23 mouse cellular contexts compared by ENCODE assay signal in genomic region chr14:118980890-118981289, GRCm38 (mm10). TPM values are rescaled to one million over a fixed set of nuclear protein-coding genes. Genes with fewer than 3 reads are reported as not detected.
DNase-seq lines count a peak whose midpoint lies in the region; ATAC-seq and TF ChIP-seq lines count a peak whose summit lies in the region.
"Had no signal": no experiment of that assay in that cellular context is flagged by ENCODE, and none has a peak within 500 bp of the region (broad histone marks: within the 10 kb centered on the region; RNA-seq: fewer than 3 reads in every experiment).

No protein-coding gene starts in this region.

- H3K4me3 ChIP-seq in liver, embryonic 13.5 days (replicated peaks): no peak overlapping the region
- no peak overlapping the region for H3K4me3 ChIP-seq in liver, embryonic 11.5 days (ENCODE audit: low read depth, low read length)
- no peak overlapping the region for H3K4me3 ChIP-seq in thymus, adult 2 months (ENCODE audit: control insufficient read depth, insufficient read depth, low read length)
- H3K4me3 ChIP-seq: embryonic facial prominence, embryonic 15.5 days; erythroblast, embryonic 14.5 days; forebrain, embryonic 15.5 days; heart, embryonic 15.5 days; hindbrain, embryonic 15.5 days had no signal

- peaks cover 40% of the 10 kb centered on the region for H3K36me3 ChIP-seq in liver, embryonic 13.5 days
- peaks cover 17% of the 10 kb centered on the region for H3K36me3 ChIP-seq in liver, embryonic 11.5 days (ENCODE audit: control insufficient read depth, insufficient read depth, low read length)
- H3K36me3 ChIP-seq in thymus, adult 2 months (ENCODE audit: control insufficient read depth, insufficient read depth, low read length): peaks cover 44% of the 10 kb centered on the region

- ATAC-seq in liver, embryonic 13.5 days (ENCODE audit: low read depth): 0 out of 2 replicates have a peak, but pooled peaks have one; percentile 41
- ATAC-seq in liver, embryonic 11.5 days (replicated peaks; ENCODE audit: low FRiP score): no peak
- ATAC-seq in megakaryocyte progenitor cell, adult 5-6 weeks (replicated peaks; ENCODE audit: poor library complexity): peak; percentile 45
- ATAC-seq: forebrain, embryonic 15.5 days; Patski had no signal

- no peak overlapping the region for H3K27ac ChIP-seq in liver, embryonic 13.5 days
- no peak overlapping the region for H3K27ac ChIP-seq in liver, embryonic 11.5 days (ENCODE audit: low read depth, low read length)
- H3K27ac ChIP-seq in thymus, adult 2 months (ENCODE audit: control insufficient read depth, insufficient read depth, low read length): peak overlapping the region; percentile 89
- H3K27ac ChIP-seq: embryonic facial prominence, embryonic 15.5 days; forebrain, embryonic 15.5 days; heart, embryonic 15.5 days; hindbrain, embryonic 15.5 days had no signal

- peaks cover 14% of the 10 kb centered on the region for H3K4me1 ChIP-seq in liver, embryonic 13.5 days (replicated peaks)
- 0 out of 2 replicates have a peak, but pooled peaks cover 4% of the 10 kb centered on the region for H3K4me1 ChIP-seq in liver, embryonic 11.5 days (replicated peaks; ENCODE audit: control insufficient read depth, insufficient read depth, low read length)
- peaks cover 32% of the 10 kb centered on the region for H3K4me1 ChIP-seq in thymus, adult 2 months (replicated peaks; ENCODE audit: control insufficient read depth, insufficient read depth, low read length)
- H3K4me1 ChIP-seq: embryonic facial prominence, embryonic 15.5 days; forebrain, embryonic 15.5 days; heart, embryonic 15.5 days; hindbrain, embryonic 15.5 days had no signal

- no peak overlapping the region for H3K9ac ChIP-seq in liver, embryonic 13.5 days
- H3K9ac ChIP-seq in liver, embryonic 11.5 days (ENCODE audit: low read depth, low read length): no peak overlapping the region
- H3K9ac ChIP-seq: embryonic facial prominence, embryonic 15.5 days; forebrain, embryonic 15.5 days; heart, embryonic 15.5 days; hindbrain, embryonic 15.5 days had no signal

- no peak for TF ChIP-seq CTCF in thymus, adult 2 months (IDR thresholded peaks at IDR 0.05; ENCODE audit: borderline replicate concordance, control insufficient read depth, extremely low read depth, insufficient read depth, low read length, poor library complexity)

- H3K27me3 ChIP-seq in liver, embryonic 13.5 days: no peaks in the 10 kb centered on the region
- no peaks in the 10 kb centered on the region for H3K27me3 ChIP-seq in liver, embryonic 11.5 days (replicated peaks; ENCODE audit: control insufficient read depth, insufficient read depth, low read length)
- no peaks in the 10 kb centered on the region for H3K27me3 ChIP-seq in thymus, adult 2 months (ENCODE audit: control insufficient read depth, insufficient read depth, low read length)
- H3K27me3 ChIP-seq: CH12.LX; embryonic facial prominence, embryonic 15.5 days; forebrain, embryonic 15.5 days; heart, embryonic 15.5 days; hindbrain, embryonic 15.5 days; Patski had no signal

- H3K4me2 ChIP-seq in liver, embryonic 13.5 days: no peak overlapping the region
- no peak overlapping the region for H3K4me2 ChIP-seq in liver, embryonic 11.5 days
- H3K4me2 ChIP-seq: embryonic facial prominence, embryonic 15.5 days; forebrain, embryonic 15.5 days; heart, embryonic 11.5 days; heart, embryonic 15.5 days; hindbrain, embryonic 15.5 days had no signal

- no peak for DNase-seq in liver, embryonic 13.5 days
- no peak for DNase-seq in liver, embryonic 11.5 days (ENCODE audit: low spot score)
- DNase-seq in thymus, adult 2 months: peak; percentile 10
- DNase-seq in thymus, postnatal 0 days (ENCODE audit: low spot score): no peak
- DNase-seq in embryo, embryonic 10 days (ENCODE audit: low spot score): no peak
- no peak for DNase-seq in adrenal gland, adult 18-20 months (ENCODE audit: low spot score in 2 of 2)
- DNase-seq: adrenal gland, adult 2 months; adrenal gland, postnatal 25 days; cerebellum, adult 18-20 months; cerebellum, adult 9-11 months; cerebellum, postnatal 36 days; embryo, embryonic 11 days; gastrocnemius, postnatal 36 days; heart, adult 18-20 months had no signal

- 42% methylated on average over 8 of the region's 8 CpGs for WGBS in liver, embryonic 13.5 days (ENCODE audit: insufficient replicate concordance)
- WGBS in liver, embryonic 11.5 days: 72% methylated on average over 8 of the region's 8 CpGs
- 95% methylated on average over 8 of the region's 8 CpGs for WGBS in thymus, adult 2 months

- TF ChIP-seq POLR2A in thymus, adult 2 months (IDR thresholded peaks at IDR 0.05; ENCODE audit: control insufficient read depth, extremely low read depth, insufficient read depth, low read length, poor library complexity): no peak

- no peaks in the 10 kb centered on the region for H3K9me3 ChIP-seq in liver, embryonic 13.5 days (replicated peaks)
- no peaks in the 10 kb centered on the region for H3K9me3 ChIP-seq in liver, embryonic 11.5 days (ENCODE audit: control insufficient read depth, low read length)
- H3K9me3 ChIP-seq: embryonic facial prominence, embryonic 15.5 days; forebrain, embryonic 15.5 days; heart, embryonic 15.5 days; hindbrain, embryonic 15.5 days had no signal

RNA-seq across cellular contexts. Expression of gene Dnajc3, which starts 43.1 kb away (rescaled TPM):
- 29.3 and 36.6 TPM in 2 replicates for polyA plus RNA-seq in liver, embryonic 13.5 days (2015; fragmentation: Nextera tagmentation; extraction: Ambion mirVana)
- polyA plus RNA-seq in liver, embryonic 11.5 days (2014; fragmentation: Nextera tagmentation; extraction: Ambion mirVana): 53.7 and 54.7 TPM in 2 replicates
- 29.8 and 31.8 TPM in 2 replicates for polyA plus RNA-seq in thymus, adult 2 months (2012; rRNA removed)
- polyA plus RNA-seq in thymus, postnatal 0 days (2015; fragmentation: Nextera tagmentation; extraction: Ambion mirVana): 70.1 and 70.8 TPM in 2 replicates
- 69.2 and 72.5 TPM in 2 replicates for total RNA-seq in megakaryocyte progenitor cell, adult 5-6 weeks (2015)
- total RNA-seq in megakaryocyte progenitor cell, adult 5-6 weeks (2017): 116 and 124 TPM in 2 replicates
- total RNA-seq in adrenal gland, adult 18-20 months (2021): 10 to 100 TPM; 62.9 to 67.4 TPM

RNA-seq across cellular contexts. Expression of gene Dzip1, which starts 55.6 kb away (rescaled TPM):
- 2.1 and 2.6 TPM in 2 replicates for polyA plus RNA-seq in liver, embryonic 13.5 days (2015; fragmentation: Nextera tagmentation; extraction: Ambion mirVana)
- polyA plus RNA-seq in liver, embryonic 11.5 days (2014; fragmentation: Nextera tagmentation; extraction: Ambion mirVana): 7.2 and 7.8 TPM in 2 replicates
- polyA plus RNA-seq in thymus, adult 2 months (2012; rRNA removed): 70.1 and 85.2 TPM in 2 replicates
- 17.6 and 23.6 TPM in 2 replicates for polyA plus RNA-seq in thymus, postnatal 0 days (2015; fragmentation: Nextera tagmentation; extraction: Ambion mirVana)
- 0.46 and 0.49 TPM in 2 replicates for total RNA-seq in megakaryocyte progenitor cell, adult 5-6 weeks (2015)
- total RNA-seq in megakaryocyte progenitor cell, adult 5-6 weeks (2017): 0.03 and 0.92 TPM in 2 replicates
- total RNA-seq in adrenal gland, adult 18-20 months (2021): 10 to 100 TPM; 11.6 to 12.3 TPM
